Mouse (Mus musculus) spleen, adult 18-20 months (tissue): ENCODE results near the gene Gcg.

Source experiments
- DNase-seq, 2 experiments: peaks; one replicate each; pipeline ENCODE4 v3.0.0; 2022; ENCODE audit warnings: mixed read lengths in 2 of 2

Gcg gene

DNA sequence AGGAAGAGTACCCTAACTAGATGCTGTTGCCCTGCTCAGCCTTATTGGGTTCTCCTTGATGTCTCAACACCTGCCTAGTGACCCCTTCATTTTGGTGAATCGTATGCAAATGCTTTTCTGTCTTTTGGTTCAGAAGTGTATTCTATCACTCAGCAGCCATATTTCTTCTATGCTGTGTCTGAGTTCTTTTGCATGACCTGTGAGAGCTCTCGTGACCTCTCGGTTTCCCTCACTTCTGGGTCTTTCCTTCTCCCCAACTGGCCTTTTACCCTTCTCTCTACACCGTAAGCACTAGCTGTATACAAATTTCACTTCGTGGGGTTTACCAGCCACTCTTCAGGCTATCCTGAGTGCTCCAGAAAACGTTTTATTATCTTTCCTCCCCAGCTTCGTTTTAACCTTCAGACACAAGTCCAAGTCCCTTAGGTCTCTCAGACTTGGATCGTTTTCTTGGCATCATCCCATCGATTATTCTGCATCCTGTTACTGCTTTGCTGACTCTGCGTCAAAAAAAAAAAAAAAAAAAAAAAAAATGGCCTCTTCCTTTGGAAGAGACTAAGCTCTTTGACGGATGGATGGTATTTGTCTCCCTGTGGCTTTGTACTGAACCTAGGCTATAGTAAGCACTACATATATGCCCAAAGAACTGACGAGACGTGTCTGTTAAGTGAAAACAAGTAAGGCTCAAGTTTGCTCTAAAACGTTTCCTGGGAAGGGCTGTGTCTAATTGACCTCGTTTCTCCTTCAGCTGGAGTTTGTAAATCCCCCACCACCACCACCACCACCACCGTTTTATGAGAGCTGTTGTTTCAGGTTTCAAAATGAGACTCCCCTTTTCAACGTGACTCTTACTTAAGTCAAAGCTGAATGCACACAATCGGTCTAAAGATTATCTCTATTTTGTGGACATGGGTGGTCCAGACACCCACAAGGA, 23.9 kb downstream of the Gcg start:
- no peak for DNase-seq

DNA sequence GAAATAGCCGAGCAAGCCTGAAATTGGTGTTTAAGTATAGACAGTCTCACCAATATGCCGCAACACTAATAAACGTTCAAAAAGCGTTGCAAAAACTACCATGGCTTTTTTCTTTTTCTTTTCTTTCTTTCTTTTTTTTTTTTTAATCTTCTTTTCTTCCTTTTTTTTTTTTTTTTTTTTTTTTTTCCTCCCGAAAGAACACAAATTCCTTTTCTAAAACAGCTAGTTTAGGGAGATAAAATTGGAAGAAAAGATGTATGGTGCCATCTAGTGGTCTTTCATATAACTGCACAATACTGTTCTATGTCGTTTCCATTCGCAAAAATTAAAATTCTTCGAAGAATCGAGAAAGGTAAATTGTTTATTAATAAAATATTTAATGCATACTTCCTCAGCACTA, 25.4 kb downstream of the Gcg start:
- DNase-seq, result no peak

DNA sequence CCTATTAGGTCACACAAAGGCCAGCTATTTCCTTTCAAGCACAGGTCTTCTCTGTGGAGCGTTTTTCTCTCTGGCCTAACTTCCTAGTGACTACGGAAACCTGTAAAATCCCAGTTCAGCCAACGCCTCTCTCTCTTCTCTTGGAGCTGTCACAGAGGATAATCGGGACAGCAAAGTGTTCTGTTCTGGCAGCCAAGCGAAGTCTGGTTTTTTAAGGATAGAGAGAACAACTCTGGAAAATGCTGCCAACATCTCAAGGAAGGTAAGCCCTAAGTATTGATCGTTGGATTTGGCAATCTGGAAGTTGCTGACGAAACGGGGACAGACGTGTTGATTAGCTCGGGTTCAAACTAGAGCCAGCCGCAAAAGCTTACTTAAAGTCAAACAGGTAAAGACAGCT, 28.5 kb downstream of the Gcg start:
- no peak for DNase-seq

DNA sequence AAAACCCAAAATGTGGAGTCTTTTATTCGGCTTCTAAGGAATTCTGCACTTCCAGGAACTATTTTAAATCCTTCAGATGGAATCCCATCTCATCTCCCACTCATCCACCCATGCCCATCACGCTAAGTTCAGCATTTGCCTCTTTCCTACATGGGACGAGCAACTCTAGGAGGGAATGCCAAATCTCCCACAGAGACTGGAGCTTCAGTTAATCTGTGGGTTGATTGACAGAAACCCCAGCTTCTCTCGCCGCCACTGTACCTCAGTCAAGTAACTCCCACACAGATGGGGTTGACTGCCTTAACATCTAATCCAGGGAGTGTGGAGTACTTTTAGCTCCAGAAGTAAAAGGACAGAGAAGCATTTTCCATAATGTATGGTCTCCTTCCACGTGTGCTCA, 29.4 kb downstream of the Gcg start:
- no peak for DNase-seq

DNA sequence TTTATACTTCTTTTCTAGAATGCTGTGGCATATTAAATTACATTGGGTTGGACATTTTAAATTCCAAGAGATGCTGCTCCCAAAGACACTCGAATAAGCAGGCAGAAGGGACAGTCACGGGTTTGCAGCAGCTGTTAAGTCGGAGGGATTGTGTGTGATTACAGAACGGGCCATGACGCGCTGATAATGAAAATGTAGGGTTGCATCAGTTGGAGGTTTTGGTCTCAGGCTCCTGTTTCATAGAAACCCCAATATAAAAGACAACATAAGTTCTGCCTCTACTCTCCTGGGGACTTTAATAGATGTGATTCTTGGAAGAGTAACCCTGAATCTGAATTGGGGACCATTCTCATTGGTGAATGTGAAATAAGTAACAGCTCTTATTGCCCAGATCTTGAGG, 33.1 kb downstream of the Gcg start:
- DNase-seq, result no peak

DNA sequence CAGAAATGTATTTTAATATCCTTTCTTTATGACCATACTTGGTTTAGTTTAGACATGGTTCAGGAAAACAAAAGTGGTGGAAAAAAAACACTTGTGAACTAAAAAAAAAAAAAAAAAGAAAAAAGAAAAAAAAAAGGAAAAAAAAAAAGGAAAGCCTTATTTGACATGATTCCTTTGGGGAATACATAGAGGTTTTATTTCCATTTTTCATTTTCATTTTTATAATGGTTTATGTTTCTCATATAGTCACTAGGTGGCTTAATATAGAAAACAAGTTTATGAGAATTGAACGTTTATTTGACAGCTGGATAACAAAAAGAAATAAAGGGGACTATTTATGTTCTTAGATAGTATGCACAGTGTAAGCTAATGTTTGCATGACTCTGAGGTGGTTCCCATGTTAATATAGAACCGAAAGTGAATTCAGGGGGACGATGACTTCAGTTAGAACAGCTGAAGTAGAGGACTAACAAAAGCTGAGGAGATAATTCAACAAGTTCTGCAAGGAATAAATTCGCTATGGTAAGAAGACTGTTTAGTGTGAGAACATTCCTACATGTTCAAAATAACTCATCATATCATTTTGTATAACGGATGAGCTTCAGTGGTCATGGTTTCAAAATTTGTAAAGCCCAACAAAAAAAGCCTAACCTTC, 33.6 kb downstream of the Gcg start:
- no peak for DNase-seq

DNA sequence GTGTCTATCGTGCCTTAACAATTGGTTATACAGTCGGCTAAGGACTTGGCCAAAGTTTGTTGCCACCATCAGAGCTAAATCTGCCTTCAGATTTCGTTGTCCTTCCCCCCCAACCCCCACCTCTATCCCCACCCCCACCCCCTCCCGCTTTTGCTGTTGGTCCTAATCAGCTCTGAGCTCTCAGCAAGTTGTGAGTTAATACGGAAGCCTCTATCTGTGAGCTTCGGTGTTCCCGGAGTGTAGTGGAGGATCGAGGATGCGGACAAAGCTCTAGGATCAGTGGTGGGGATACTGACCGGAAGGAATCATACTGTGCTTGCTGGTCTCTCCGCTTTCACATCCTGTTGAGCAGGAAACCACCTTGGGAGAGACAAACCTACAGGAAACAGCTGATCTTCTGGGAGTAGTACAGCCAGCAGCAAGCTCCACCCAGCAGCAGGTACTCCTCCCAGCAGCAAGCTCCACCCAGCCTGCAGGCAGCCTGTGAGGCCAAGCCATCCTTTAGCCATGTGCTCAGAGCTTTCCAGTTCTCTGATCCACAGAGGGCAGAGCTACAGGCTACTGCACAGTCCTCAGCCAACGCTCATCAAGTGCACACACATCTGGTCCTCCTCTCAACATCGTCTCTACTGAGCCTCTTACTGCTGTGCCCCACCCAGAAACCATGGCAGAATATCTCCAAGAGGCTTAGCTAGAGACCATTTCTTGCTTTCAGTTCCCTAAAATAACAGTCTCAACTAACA, 42.5 kb downstream of the Gcg start:
- peak; percentile 62 to 66 for DNase-seq

DNA sequence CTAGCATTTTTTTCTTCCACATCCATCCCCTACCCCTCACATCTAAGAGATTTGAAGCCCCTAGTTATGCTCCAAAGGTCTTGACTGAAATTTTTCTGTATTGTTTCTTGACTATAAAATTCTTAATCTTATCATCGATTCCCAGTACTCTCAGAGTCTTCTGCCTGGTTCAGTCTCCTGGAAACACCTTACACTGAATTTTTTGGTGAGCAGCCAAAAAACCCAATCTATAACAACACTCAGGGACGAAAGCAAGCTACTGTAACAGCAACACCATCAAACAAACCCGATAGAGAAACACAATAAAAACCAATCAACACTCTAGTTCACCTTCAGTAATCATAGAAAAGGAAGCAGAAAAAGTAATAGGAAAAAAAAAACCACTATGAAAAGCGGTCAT, 43.4 kb downstream of the Gcg start:
- no peak for DNase-seq

DNA sequence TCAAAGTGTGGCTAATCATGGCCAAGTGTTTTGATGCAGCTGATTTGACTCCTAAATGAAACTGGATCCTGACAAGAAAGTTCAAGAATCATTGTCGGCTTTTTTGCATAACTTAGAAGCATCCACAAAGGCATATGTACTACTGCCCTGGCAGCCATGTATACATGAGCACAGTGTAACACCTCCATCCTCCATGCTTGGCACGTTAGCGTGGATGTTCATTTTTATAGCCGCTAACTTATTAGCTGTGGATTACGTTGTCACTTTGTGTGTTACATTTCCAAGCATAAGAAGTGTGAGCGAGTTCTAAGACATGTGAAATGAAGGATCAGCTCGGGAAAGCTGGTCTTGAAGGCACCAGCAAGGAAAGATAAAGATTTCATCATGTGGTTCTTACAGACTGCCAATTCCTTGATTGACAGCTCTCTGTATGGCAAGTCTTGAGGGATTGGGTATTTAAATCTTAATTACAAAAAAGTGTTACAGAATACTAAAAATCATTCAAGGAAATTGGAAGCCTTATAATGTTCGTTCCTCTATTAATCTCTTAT, 52.1 kb downstream of the Gcg start:
- DNase-seq, result no peak

DNA sequence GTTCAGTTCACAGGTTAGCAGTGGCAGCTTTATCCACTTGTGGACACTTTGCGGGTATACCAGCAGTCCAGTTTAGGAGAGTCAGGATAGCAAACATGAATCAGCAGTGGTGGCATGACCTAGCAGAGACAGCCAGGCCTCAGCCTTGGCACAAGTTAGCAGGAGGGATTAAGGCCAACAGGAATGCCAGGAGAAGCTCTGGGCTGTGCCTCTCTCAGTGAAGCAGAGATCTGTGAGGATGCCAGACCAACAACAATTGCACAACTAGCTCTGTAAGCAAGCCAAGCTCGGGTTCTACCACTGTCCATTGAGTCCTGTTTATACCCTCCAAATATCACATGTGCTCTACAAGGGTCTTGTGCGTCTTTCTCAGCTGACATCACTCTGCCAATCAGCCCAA, 57.5 kb downstream of the Gcg start:
- DNase-seq, result no peak
